Mouse (Mus musculus) natural killer cell, adult 2 months (primary cell): ENCODE data around the gene Prkca.
A peak's percentile ranks its signal among the peaks of the same experiment; 100 is the strongest.

ENCODE experiments used
- DNase-seq, 2 experiments: peaks; one replicate each; pipeline ENCODE4 v3.0.0; 2022; ENCODE audit warnings: low spot score in 2 of 2

The Prkca gene

GRCm38 (mm10) chr11:108162110-108162509, 181.6 kb downstream of the Prkca start:
- no peak for DNase-seq

- no peak for DNase-seq
Observed at GRCm38 (mm10) chr11:108160056-108160455, 183.7 kb downstream of the Prkca start.

GRCm38 (mm10) chr11:108158046-108158445, 185.7 kb downstream of the Prkca start:
- DNase-seq = no peak

- DNase-seq = no peak
Observed at GRCm38 (mm10) chr11:108157074-108157473, 186.7 kb downstream of the Prkca start.

GRCm38 (mm10) chr11:108156107-108156506, 187.6 kb downstream of the Prkca start:
- no peak for DNase-seq

DNA sequence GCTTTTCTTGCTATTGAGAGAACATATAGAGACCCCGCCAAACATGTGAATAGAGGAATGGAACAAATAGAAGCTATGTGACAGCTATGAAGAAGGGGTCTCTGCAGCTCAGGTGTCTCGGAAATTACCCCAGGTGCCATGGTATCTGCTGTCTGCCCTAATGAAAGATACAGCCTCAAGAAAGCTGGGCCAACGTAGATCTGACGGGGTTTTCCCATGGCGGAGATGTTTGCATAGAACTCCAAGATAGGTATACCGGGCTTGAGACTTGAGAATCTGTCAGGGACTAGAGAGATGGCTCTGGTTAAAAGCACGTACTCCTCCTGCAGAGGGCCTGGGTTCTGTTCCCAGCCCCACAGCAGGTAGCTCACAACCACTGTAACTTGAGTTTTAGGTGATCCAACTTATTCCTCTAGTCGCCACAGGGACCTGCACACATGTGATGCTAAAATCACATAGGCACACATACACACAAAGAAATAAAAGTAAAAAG, 188.6 kb downstream of the Prkca start:
- DNase-seq = no peak

DNA sequence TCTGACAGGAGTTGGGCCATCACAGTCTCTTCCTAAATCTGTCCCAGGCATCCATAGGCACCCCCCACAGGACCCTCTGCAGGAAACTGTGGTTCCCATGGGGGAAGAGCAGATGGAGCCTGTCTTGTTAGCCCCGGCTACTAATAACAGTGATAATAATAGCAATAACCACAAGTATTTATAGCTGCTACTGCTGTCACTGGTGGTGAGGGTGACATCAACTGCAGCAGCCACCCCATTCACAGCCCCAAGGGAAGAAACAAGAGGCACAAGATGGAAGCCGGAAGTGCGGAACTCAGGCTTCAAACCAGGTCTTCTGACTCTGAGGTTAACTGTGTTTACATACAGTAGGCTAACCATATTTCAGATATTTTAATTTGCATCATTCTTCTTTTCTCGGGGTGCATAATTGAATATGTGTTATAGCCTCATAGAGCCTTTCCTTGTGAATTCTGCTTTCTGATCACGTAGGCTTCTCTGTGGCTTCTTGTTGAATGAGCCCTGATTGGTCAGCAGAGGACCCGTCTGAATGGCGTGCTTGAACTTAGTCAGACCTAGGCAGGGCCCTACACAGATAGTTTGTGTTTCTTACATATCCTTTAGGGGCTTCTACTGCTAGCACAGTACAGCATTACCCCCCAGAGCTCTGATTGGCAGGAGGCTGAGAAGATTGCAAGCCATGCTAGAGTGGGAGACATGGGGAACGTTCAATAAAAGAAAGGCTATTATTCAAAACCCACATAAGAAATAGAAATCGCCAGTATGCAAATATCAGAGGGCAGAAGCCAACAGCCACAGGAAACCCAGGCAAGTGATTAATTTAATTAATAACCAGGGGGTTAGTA, 189.5 kb downstream of the Prkca start:
- peak in 1 of 2 experiments; percentile 60 for DNase-seq

GRCm38 (mm10) chr11:108152591-108152990, 191.1 kb downstream of the Prkca start:
- no peak for DNase-seq

DNA sequence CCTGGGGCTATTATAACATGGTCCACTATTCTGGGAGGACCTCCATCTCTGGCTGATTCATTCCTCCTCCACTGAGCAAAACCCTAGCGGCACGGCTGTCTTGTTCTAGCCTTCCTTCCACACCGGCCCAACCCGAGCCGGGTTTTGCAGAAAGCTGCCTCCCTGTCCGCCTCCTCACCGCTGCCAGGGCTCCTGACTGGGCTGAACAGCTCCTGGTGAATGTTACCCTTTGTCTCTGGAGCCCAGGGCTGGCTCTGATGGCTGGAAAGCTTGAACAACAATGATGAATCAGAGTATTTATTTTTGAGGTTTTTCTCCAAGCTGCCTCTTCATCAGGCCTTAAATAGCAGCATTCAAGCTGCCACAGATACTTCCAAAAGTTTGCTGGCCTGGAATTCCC, 193.3 kb downstream of the Prkca start:
- no peak for DNase-seq

GRCm38 (mm10) chr11:108149187-108149586, 194.5 kb downstream of the Prkca start:
- DNase-seq = no peak

DNA sequence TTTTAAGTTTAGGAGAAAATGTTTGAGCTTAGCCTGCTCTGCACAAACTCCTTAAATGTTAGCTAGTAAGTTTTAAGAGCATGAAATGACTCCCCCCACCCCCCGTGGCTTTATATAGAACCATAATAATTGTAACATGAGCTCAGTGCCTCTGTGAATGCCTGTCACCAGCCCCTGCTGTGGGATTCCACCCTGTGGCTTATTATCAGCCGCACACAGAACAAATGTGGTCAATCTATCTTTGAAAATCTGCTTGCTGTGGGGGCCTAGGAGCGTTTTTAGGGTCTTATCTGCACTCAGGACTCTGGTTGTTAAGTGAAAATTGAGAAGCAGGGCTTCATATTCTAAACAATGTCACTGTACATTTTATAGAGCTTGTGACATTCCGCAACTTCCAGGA, 195.2 kb downstream of the Prkca start:
- no peak for DNase-seq

GRCm38 (mm10) chr11:108145752-108146496, 197.8 kb downstream of the Prkca start:
- no peak for DNase-seq

GRCm38 (mm10) chr11:108145128-108145527, 198.6 kb downstream of the Prkca start:
- DNase-seq = no peak

DNA sequence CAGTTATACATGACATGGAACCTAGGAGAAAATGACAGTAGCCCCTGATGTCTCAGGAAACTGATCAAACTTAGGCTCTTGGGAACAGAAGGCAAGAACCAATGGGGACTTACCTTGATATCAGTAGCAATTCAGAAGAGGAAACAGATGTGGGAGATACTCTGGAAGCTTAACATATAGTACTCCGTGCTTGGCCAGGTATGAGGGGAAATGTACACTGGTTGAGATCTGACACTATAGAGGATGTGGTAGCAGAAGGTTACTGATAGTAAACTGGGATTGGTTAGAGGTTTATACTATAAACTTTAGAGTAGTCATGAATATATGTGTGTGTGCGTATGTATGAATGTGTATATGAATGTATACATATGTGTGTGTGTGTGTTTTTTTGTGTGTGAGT, 200.0 kb downstream of the Prkca start:
- DNase-seq = no peak

GRCm38 (mm10) chr11:108140028-108140427, 203.7 kb downstream of the Prkca start:
- DNase-seq = no peak

GRCm38 (mm10) chr11:108136341-108136740, 207.4 kb downstream of the Prkca start:
- DNase-seq = no peak

DNA sequence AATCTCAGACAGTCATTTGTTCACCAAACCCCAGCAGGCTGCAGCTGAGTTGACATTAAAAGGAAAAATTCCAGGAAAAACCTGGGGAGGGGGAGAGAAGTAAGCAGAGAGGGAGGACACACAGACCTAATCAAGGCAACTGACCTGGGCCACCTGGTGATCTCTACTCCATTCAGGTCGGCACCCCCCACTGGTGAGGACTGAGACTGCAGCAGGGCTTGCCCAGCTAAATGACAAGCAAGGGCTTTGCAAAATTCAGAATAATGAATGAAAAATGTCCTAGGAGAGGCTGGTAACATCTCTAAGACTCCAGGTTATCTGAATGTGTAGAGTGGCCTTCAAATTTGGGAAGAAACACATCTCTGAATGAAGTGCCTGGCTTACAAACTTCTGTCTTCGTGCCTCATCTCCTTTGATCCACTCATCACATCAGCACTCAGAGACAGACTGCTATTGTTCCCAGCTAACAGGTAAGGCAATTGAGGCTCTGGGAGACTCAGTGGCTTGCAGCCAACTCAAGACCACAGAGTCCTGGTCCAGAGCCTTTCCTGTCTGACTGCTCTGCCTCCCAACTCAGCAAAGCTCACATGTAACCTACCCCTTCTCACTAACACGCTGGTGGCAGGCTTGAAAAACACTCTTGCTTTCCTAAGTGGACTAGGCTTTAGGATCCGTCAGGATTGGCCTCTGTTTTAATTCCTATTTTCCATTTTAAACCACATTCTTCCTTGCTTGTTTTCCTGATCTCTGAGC, 208.1 kb downstream of the Prkca start:
- DNase-seq = no peak

DNA sequence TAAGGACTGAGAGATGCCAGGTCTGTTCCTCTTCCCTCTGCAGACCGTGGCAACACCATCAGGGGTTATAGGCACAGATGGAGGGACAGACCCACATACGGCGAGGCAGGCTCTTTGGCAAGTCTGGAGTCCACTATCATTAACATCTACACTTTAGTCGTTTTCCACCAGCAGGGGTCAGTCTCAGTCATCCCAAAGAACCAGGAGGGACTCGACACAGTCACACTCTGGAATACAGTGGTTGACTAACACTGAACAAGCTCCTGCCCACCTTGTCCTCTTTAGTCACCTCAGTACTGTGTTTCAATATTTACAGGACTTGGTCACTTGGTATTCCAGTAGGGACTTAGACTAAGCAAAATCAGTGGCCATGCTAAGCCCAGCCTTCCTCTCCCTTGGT, 215.1 kb downstream of the Prkca start:
- DNase-seq = peak; percentile 5 to 57

- DNase-seq = no peak
Observed at GRCm38 (mm10) chr11:108127908-108128307, 215.8 kb downstream of the Prkca start.

DNA sequence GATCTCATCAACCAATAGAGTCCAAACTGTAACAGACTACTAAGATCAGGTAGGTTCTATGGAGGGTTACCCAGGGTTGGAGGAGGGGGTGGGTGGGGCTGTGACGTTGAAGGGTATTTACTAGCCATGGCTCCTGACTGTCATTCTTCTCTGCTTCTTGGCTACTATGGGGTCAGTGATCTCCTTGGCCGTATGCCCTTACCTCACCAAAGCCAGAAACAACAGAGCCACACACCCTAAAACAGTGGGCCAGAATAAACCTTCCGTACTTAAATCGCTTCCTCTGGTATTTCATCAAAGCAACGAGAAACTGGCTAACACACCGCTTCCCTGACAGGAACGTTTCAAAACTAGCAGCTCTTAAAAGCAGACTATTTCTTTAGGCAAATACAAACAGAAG, 221.2 kb downstream of the Prkca start:
- DNase-seq = no peak

- no peak for DNase-seq
Observed at GRCm38 (mm10) chr11:108120708-108121107, 223.0 kb downstream of the Prkca start.

DNA sequence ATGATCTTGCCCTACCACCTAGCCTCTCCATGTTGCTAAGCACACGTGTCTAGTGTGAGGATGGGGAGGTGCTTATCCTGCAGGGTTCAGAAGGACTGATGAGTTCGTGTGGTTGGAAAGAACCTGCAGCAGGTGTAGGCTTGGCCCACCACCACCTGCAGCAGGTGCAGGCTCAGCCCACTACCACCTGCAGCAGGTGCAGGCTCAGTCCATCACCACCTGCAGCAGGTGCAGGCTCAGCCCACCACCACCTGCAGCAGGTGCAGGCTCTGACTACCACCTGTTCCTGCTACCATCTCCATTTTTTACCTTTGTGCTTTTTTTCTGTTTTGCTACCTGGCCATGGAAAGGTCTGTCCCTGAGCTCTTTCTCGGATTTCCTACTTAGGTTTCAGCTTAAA, 223.9 kb downstream of the Prkca start:
- no peak for DNase-seq
